Mouse (Mus musculus) kidney, postnatal 0 days (tissue): ENCODE data around the gene Nrg3. TPM values are rescaled to one million over a fixed set of nuclear protein-coding genes. Genes with fewer than 3 reads are reported as not detected.

ENCODE experiments used
- ATAC-seq: fragments of 200-750 bp; cut with Nextera tagmentation; replicated peaks from 2 replicates; pipeline ENCODE4 v1.8.0; 2017; ENCODE audit warnings: low read depth, moderate number of reproducible peaks, moderate TSS enrichment, moderate library complexity; ENCODE audit not compliant: low FRiP score
- DNase-seq: peaks from one replicate; pipeline ENCODE4 v3.0.0-alpha.2; 2016; ENCODE audit warnings: low spot score
- H3K27ac ChIP-seq: fragments of 300-500 bp; sonication (generic); 2 replicates; pipeline ENCODE4 v1.5.1; 2014; ENCODE audit warnings: mild to moderate bottlenecking
- H3K27me3 ChIP-seq: fragments of 300-500 bp; sonication (generic); 2 replicates; pipeline ENCODE4 v1.6.1; 2014; ENCODE audit warnings: low read length, mixed read lengths; ENCODE audit not compliant: insufficient read depth
- H3K36me3 ChIP-seq: fragments of 300-500 bp; sonication (generic); 2 replicates; pipeline ENCODE4 v1.6.1; 2014; ENCODE audit warnings: low read length, mixed read lengths; ENCODE audit not compliant: insufficient read depth
- H3K4me1 ChIP-seq: fragments of 300-500 bp; sonication (generic); replicated peaks from 2 replicates; pipeline ENCODE4 v1.6.1; 2014; ENCODE audit warnings: antibody characterized with exemption, low read length, mixed read lengths; ENCODE audit not compliant: insufficient read depth
- H3K4me2 ChIP-seq: fragments of 300-500 bp; sonication (generic); 2 replicates; pipeline ENCODE4 v1.6.1; 2014; ENCODE audit warnings: mild to moderate bottlenecking, low read length, moderate library complexity, mixed read lengths
- H3K4me3 ChIP-seq: fragments of 300-500 bp; sonication (generic); replicated peaks from 2 replicates; pipeline ENCODE4 v1.5.1; 2014; ENCODE audit warnings: low read depth, low read length
- H3K9ac ChIP-seq: fragments of 300-500 bp; sonication (generic); 2 replicates; pipeline ENCODE4 v1.6.1; 2014; ENCODE audit warnings: low read depth, low read length
- H3K9me3 ChIP-seq: fragments of 300-500 bp; sonication (generic); replicated peaks from 2 replicates; pipeline ENCODE4 v1.6.1; 2016; ENCODE audit warnings: low read length, inconsistent platforms, mixed read lengths
- CTCF ChIP-seq: IDR thresholded peaks from 2 replicates; pipeline ENCODE4 v1.5.1; 2016; ENCODE audit warnings: antibody characterized with exemption, low read depth, mild to moderate bottlenecking, moderate library complexity
- WGBS: fragments of 180-500 bp; shearing (Covaris S2); extraction: QIAGEN DNeasy Blood & Tissue Kit; methylation state at CpG from one replicate; pipeline ENCODE4 v1.1.7; 2014; 5-methylcytosine and 5-hydroxymethylcytosine counted together
- polyA plus RNA-seq: library from polyadenylated mRNA; unstranded; fragments of >200 nt; fragmentation: Nextera tagmentation; extraction: Ambion mirVana; gene quantifications from 2 replicates; pipeline ENCODE4 v1.2.1, GENCODE M21; 2015

Gene Nrg3
- polyA plus RNA-seq, 1 experiment from 2014 or later, result 0.20 TPM

DNA sequence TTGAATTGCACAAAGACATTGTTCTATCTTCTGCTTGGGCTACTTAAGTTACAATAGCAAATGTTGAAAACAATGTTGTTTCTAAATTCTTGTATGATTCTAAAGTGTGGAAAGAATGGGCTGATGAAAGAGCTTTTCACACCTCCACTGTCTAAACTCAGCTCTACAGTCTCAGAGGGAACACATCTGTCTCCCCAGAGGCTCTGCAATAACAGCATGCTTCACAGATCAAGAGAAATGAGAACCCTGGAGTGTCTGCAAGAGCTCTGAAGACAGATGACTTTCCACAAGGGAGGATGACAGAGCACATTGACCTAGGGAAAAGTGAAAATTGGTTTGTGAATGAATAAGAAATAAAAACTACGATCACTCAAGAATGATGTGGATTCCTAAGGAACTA lies 27.4 kb downstream of the Nrg3 start:
- Histone ChIP-seq H3K4me2 (no peak overlapping the region), H3K4me3 (no peak overlapping the region), H3K9ac (no peak overlapping the region), H3K9me3 (no peaks in the 10 kb centered on the region), H3K27me3 (no peaks in the 10 kb centered on the region), H3K27ac (no peak overlapping the region), H3K4me1 (no peaks in the 10 kb centered on the region), H3K36me3 (no peaks in the 10 kb centered on the region)
- no peak for ATAC-seq
- no peak for TF ChIP-seq CTCF
- no peak for DNase-seq
- 50% methylated on average over 1 of the region's 1 CpGs for WGBS

GRCm38 (mm10) chr14:39428503-39428902 lies 44.4 kb downstream of the Nrg3 start:
- H3K27ac ChIP-seq, result no peak overlapping the region
- TF ChIP-seq CTCF, result no peak
- no peaks in the 10 kb centered on the region for H3K9me3 ChIP-seq
- no peaks in the 10 kb centered on the region for H3K36me3 ChIP-seq
- no peak overlapping the region for H3K4me2 ChIP-seq
- DNase-seq (no peak), ATAC-seq (no peak)
- H3K4me1 ChIP-seq, result no peaks in the 10 kb centered on the region
- no peaks in the 10 kb centered on the region for H3K27me3 ChIP-seq
- H3K9ac ChIP-seq, result no peak overlapping the region
- 88% methylated on average over 5 of the region's 5 CpGs for WGBS
- no peak overlapping the region for H3K4me3 ChIP-seq

- DNase-seq (no peak), ATAC-seq (no peak)
- H3K27ac ChIP-seq, result no peak overlapping the region
- no peak overlapping the region for H3K4me2 ChIP-seq
- 72% methylated on average over 1 of the region's 1 CpGs for WGBS
- H3K9ac ChIP-seq, result no peak overlapping the region
- no peaks in the 10 kb centered on the region for H3K36me3 ChIP-seq
- no peak overlapping the region for H3K4me3 ChIP-seq
- H3K9me3 ChIP-seq, result no peaks in the 10 kb centered on the region
- H3K27me3 ChIP-seq, result no peaks in the 10 kb centered on the region
- H3K4me1 ChIP-seq, result no peaks in the 10 kb centered on the region
- no peak for TF ChIP-seq CTCF
These were observed 51.0 kb downstream of the Nrg3 start for GRCm38 (mm10) chr14:39421874-39422273.

DNA sequence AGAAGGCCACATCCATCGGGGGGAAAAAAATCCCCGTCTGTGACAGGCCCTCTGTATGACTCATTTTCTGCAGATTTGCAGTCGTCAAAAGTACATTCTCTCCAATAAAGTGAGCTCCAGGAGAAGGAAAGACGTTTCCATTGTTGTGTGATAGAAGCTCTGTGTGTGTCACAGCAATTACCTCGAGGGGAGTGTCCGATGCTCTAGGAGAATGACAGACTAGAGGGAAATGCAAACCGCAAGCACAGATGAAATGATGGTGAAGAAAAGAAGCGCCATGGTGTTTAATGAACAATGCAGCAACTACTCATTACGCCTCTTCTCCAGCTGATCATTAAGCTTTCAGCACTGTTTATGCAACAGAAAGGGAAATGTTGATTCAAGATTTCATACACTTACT lies 59.6 kb downstream of the Nrg3 start:
- Histone ChIP-seq H3K36me3 (no peaks in the 10 kb centered on the region), H3K4me3 (no peak overlapping the region), H3K4me2 (no peak overlapping the region), H3K27ac (no peak overlapping the region), H3K4me1 (no peaks in the 10 kb centered on the region), H3K27me3 (no peaks in the 10 kb centered on the region), H3K9me3 (no peaks in the 10 kb centered on the region), H3K9ac (no peak overlapping the region)
- WGBS, result 64% methylated on average over 9 of the region's 9 CpGs
- DNase-seq, result no peak
- no peak for ATAC-seq
- no peak for TF ChIP-seq CTCF

GRCm38 (mm10) chr14:39386845-39387244 lies 86.0 kb downstream of the Nrg3 start:
- Histone ChIP-seq H3K27me3 (no peaks in the 10 kb centered on the region), H3K27ac (no peak overlapping the region), H3K4me2 (no peak overlapping the region), H3K36me3 (no peaks in the 10 kb centered on the region), H3K4me3 (no peak overlapping the region), H3K9ac (no peak overlapping the region), H3K9me3 (no peaks in the 10 kb centered on the region), H3K4me1 (no peaks in the 10 kb centered on the region)
- TF ChIP-seq CTCF, result no peak
- ATAC-seq, result no peak
- no peak for DNase-seq

DNA sequence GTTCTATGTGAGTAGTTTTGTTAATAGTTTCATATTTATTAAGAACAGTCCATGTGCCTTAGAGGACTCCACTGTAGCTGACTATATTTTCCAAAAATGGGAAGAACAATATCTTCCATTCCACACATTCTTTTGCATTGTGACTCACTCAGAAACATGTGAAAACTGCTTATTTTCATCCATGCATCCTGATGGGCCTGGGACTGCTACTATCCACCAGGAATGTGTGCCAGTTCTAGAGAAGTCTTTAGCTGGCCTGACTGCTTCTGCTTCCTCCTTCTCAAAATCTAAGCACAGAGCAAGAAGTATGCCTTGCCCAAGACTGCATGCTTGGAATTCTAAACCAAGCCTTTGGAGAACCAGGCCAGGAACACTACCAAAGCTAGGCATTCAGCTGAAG lies 91.6 kb downstream of the Nrg3 start:
- Histone ChIP-seq H3K27me3 (no peaks in the 10 kb centered on the region), H3K27ac (no peak overlapping the region), H3K4me2 (no peak overlapping the region), H3K36me3 (no peaks in the 10 kb centered on the region), H3K9ac (no peak overlapping the region), H3K4me3 (no peak overlapping the region), H3K4me1 (no peaks in the 10 kb centered on the region), H3K9me3 (no peaks in the 10 kb centered on the region)
- TF ChIP-seq CTCF, result no peak
- no peak for ATAC-seq
- no peak for DNase-seq

GRCm38 (mm10) chr14:39373220-39373619 lies 99.7 kb downstream of the Nrg3 start:
- no peaks in the 10 kb centered on the region for H3K4me1 ChIP-seq
- H3K27ac ChIP-seq, result no peak overlapping the region
- H3K4me2 ChIP-seq, result no peak overlapping the region
- no peak for DNase-seq
- no peak for ATAC-seq
- H3K27me3 ChIP-seq, result no peaks in the 10 kb centered on the region
- 74% methylated on average over 1 of the region's 1 CpGs for WGBS
- H3K9me3 ChIP-seq, result no peaks in the 10 kb centered on the region
- H3K9ac ChIP-seq, result no peak overlapping the region
- no peaks in the 10 kb centered on the region for H3K36me3 ChIP-seq
- no peak for TF ChIP-seq CTCF
- H3K4me3 ChIP-seq, result no peak overlapping the region
